Mouse (Mus musculus): Measurements from ENCODE around the gene Jph3. TPM values are rescaled to one million over a fixed set of nuclear protein-coding genes. Genes with fewer than 3 reads are reported as not detected.

Jph3 gene
- polyA plus RNA-seq, 1 experiment from 2014 or later: 44.1 TPM

GRCm38 (mm10) chr8:121760484-121760883 lies 31.1 kb downstream of the Jph3 start:
- ATAC-seq (no peak), DNase-seq (ENCODE audit: low spot score) (no peak)
- no peaks in the 10 kb centered on the region for H3K27me3 ChIP-seq (replicated peaks; ENCODE audit: control insufficient read depth, insufficient read depth, low read length)
- H3K9ac ChIP-seq (ENCODE audit: low read length): no peak overlapping the region
- no peak overlapping the region for H3K4me2 ChIP-seq (ENCODE audit: low read length)
- WGBS: 80% methylated on average over 7 of the region's 7 CpGs
- H3K36me3 ChIP-seq (ENCODE audit: control insufficient read depth, insufficient read depth, low read length): no peaks in the 10 kb centered on the region
- H3K9me3 ChIP-seq (replicated peaks; ENCODE audit: control insufficient read depth, low read length): no peaks in the 10 kb centered on the region
- H3K27ac ChIP-seq (ENCODE audit: low read depth, low read length): no peak overlapping the region
- H3K4me3 ChIP-seq (ENCODE audit: low read depth, low read length): no peak overlapping the region
- peaks cover 3% of the 10 kb centered on the region; the same call in 1 of the 2 replicates for H3K4me1 ChIP-seq (ENCODE audit: control insufficient read depth, insufficient read depth, low read length)

- peak; percentile 39 for DNase-seq (ENCODE audit: low spot score)
- H3K36me3 ChIP-seq (ENCODE audit: control insufficient read depth, insufficient read depth, low read length): no peaks in the 10 kb centered on the region
- H3K27me3 ChIP-seq (replicated peaks; ENCODE audit: control insufficient read depth, insufficient read depth, low read length): no peaks in the 10 kb centered on the region
- WGBS: 32% methylated on average over 10 of the region's 10 CpGs
- H3K4me3 ChIP-seq (ENCODE audit: low read depth, low read length): no peak overlapping the region
- no peak overlapping the region for H3K4me2 ChIP-seq (ENCODE audit: low read length)
- H3K4me1 ChIP-seq (ENCODE audit: control insufficient read depth, insufficient read depth, low read length): peaks cover 3% of the 10 kb centered on the region; the same call in 1 of the 2 replicates
- no peaks in the 10 kb centered on the region for H3K9me3 ChIP-seq (replicated peaks; ENCODE audit: control insufficient read depth, low read length)
- H3K27ac ChIP-seq (ENCODE audit: low read depth, low read length): no peak overlapping the region
- H3K9ac ChIP-seq (ENCODE audit: low read length): no peak overlapping the region
- ATAC-seq: no peak
Measured at GRCm38 (mm10) chr8:121761480-121761879, 32.1 kb downstream of the Jph3 start.

GRCm38 (mm10) chr8:121762999-121763699 lies 33.7 kb downstream of the Jph3 start:
- no peak overlapping the region for H3K4me2 ChIP-seq (ENCODE audit: low read length)
- DNase-seq (ENCODE audit: low spot score) (peak; percentile 77), ATAC-seq (peak; percentile 74)
- H3K36me3 ChIP-seq (ENCODE audit: control insufficient read depth, insufficient read depth, low read length): no peaks in the 10 kb centered on the region
- H3K4me1 ChIP-seq (ENCODE audit: control insufficient read depth, insufficient read depth, low read length): peaks cover 3% of the 10 kb centered on the region; the same call in 1 of the 2 replicates
- no peak overlapping the region for H3K27ac ChIP-seq (ENCODE audit: low read depth, low read length)
- no peaks in the 10 kb centered on the region for H3K27me3 ChIP-seq (replicated peaks; ENCODE audit: control insufficient read depth, insufficient read depth, low read length)
- WGBS: 36% methylated on average over 7 of the region's 7 CpGs
- H3K9ac ChIP-seq (ENCODE audit: low read length): no peak overlapping the region
- no peaks in the 10 kb centered on the region for H3K9me3 ChIP-seq (replicated peaks; ENCODE audit: control insufficient read depth, low read length)
- H3K4me3 ChIP-seq (ENCODE audit: low read depth, low read length): no peak overlapping the region

GRCm38 (mm10) chr8:121763700-121764013 lies 34.2 kb downstream of the Jph3 start:
- H3K27ac ChIP-seq (ENCODE audit: low read depth, low read length): no peak overlapping the region
- no peak overlapping the region for H3K4me3 ChIP-seq (ENCODE audit: low read depth, low read length)
- peaks cover 3% of the 10 kb centered on the region; the same call in 1 of the 2 replicates for H3K4me1 ChIP-seq (ENCODE audit: control insufficient read depth, insufficient read depth, low read length)
- 62% methylated on average over 9 of the region's 9 CpGs for WGBS
- H3K36me3 ChIP-seq (ENCODE audit: control insufficient read depth, insufficient read depth, low read length): no peaks in the 10 kb centered on the region
- ATAC-seq (0 out of 2 replicates have a peak, but pooled peaks have one; percentile 52), DNase-seq (ENCODE audit: low spot score) (no peak)
- H3K27me3 ChIP-seq (replicated peaks; ENCODE audit: control insufficient read depth, insufficient read depth, low read length): no peaks in the 10 kb centered on the region
- no peak overlapping the region for H3K4me2 ChIP-seq (ENCODE audit: low read length)
- H3K9ac ChIP-seq (ENCODE audit: low read length): no peak overlapping the region
- no peaks in the 10 kb centered on the region for H3K9me3 ChIP-seq (replicated peaks; ENCODE audit: control insufficient read depth, low read length)

GRCm38 (mm10) chr8:121765594-121766138 lies 36.2 kb downstream of the Jph3 start:
- no peaks in the 10 kb centered on the region for H3K9me3 ChIP-seq (replicated peaks; ENCODE audit: control insufficient read depth, low read length)
- H3K27me3 ChIP-seq (replicated peaks; ENCODE audit: control insufficient read depth, insufficient read depth, low read length): no peaks in the 10 kb centered on the region
- no peak overlapping the region for H3K27ac ChIP-seq (ENCODE audit: low read depth, low read length)
- peaks cover 3% of the 10 kb centered on the region; the same call in 1 of the 2 replicates for H3K4me1 ChIP-seq (ENCODE audit: control insufficient read depth, insufficient read depth, low read length)
- no peak overlapping the region for H3K4me2 ChIP-seq (ENCODE audit: low read length)
- 82% methylated on average over 7 of the region's 7 CpGs for WGBS
- H3K9ac ChIP-seq (ENCODE audit: low read length): no peak overlapping the region
- no peak for ATAC-seq
- H3K4me3 ChIP-seq (ENCODE audit: low read depth, low read length): no peak overlapping the region
- H3K36me3 ChIP-seq (ENCODE audit: control insufficient read depth, insufficient read depth, low read length): no peaks in the 10 kb centered on the region
- no peak for DNase-seq (ENCODE audit: low spot score)

GRCm38 (mm10) chr8:121769095-121769494 lies 39.7 kb downstream of the Jph3 start:
- H3K36me3 ChIP-seq (ENCODE audit: control insufficient read depth, insufficient read depth, low read length): no peaks in the 10 kb centered on the region
- 0 out of 2 replicates have a peak, but pooled peaks cover 3% of the 10 kb centered on the region for H3K4me1 ChIP-seq (ENCODE audit: control insufficient read depth, insufficient read depth, low read length)
- no peak overlapping the region for H3K4me2 ChIP-seq (ENCODE audit: low read length)
- no peaks in the 10 kb centered on the region for H3K27me3 ChIP-seq (replicated peaks; ENCODE audit: control insufficient read depth, insufficient read depth, low read length)
- ATAC-seq: no peak
- H3K4me3 ChIP-seq (ENCODE audit: low read depth, low read length): no peak overlapping the region
- no peaks in the 10 kb centered on the region for H3K9me3 ChIP-seq (replicated peaks; ENCODE audit: control insufficient read depth, low read length)
- H3K9ac ChIP-seq (ENCODE audit: low read length): no peak overlapping the region
- WGBS: 47% methylated on average over 3 of the region's 3 CpGs
- H3K27ac ChIP-seq (ENCODE audit: low read depth, low read length): no peak overlapping the region
- no peak for DNase-seq (ENCODE audit: low spot score)

- H3K4me2 ChIP-seq (ENCODE audit: low read length): no peak overlapping the region
Measured at GRCm38 (mm10) chr8:121769621-121770020, 40.2 kb downstream of the Jph3 start.

GRCm38 (mm10) chr8:121770845-121771752 lies 41.7 kb downstream of the Jph3 start:
- Histone ChIP-seq H3K9me3 (replicated peaks; ENCODE audit: control insufficient read depth, low read length) (no peaks in the 10 kb centered on the region), H3K36me3 (ENCODE audit: control insufficient read depth, insufficient read depth, low read length) (no peaks in the 10 kb centered on the region), H3K4me1 (ENCODE audit: control insufficient read depth, insufficient read depth, low read length) (0 out of 2 replicates have a peak, but pooled peaks cover 3% of the 10 kb centered on the region), H3K9ac (ENCODE audit: low read length) (no peak overlapping the region; the same call in 1 of the 2 replicates), H3K27ac (ENCODE audit: low read depth, low read length) (0 out of 2 replicates have a peak overlapping the region, but pooled peaks have one; percentile 23), H3K4me2 (ENCODE audit: low read length) (peak overlapping the region; percentile 23; the same call in 1 of the 2 replicates), H3K27me3 (replicated peaks; ENCODE audit: control insufficient read depth, insufficient read depth, low read length) (no peaks in the 10 kb centered on the region), H3K4me3 (ENCODE audit: low read depth, low read length) (no peak overlapping the region)
- peak; percentile 79 for DNase-seq (ENCODE audit: low spot score)
- peak; percentile 78 for ATAC-seq
- WGBS: 29% methylated on average over 18 of the region's 19 CpGs

More at GRCm38 (mm10) chr8:121769621-121770020, 40.2 kb downstream of the Jph3 start:
- no peak for DNase-seq (ENCODE audit: low spot score)
- H3K27ac ChIP-seq (ENCODE audit: low read depth, low read length): no peak overlapping the region
- no peak for ATAC-seq
- H3K27me3 ChIP-seq (replicated peaks; ENCODE audit: control insufficient read depth, insufficient read depth, low read length): no peaks in the 10 kb centered on the region
- 87% methylated on average over 2 of the region's 2 CpGs for WGBS
- H3K9me3 ChIP-seq (replicated peaks; ENCODE audit: control insufficient read depth, low read length): no peaks in the 10 kb centered on the region
- H3K4me3 ChIP-seq (ENCODE audit: low read depth, low read length): no peak overlapping the region
- H3K9ac ChIP-seq (ENCODE audit: low read length): no peak overlapping the region
- H3K4me1 ChIP-seq (ENCODE audit: control insufficient read depth, insufficient read depth, low read length): 0 out of 2 replicates have a peak, but pooled peaks cover 3% of the 10 kb centered on the region
- no peaks in the 10 kb centered on the region for H3K36me3 ChIP-seq (ENCODE audit: control insufficient read depth, insufficient read depth, low read length)

Measured in forebrain, embryonic 14.5 days (tissue).